Mouse (Mus musculus) intestine, embryonic 16.5 days (tissue): ENCODE measurements at regions not wholly inside any gene's neighbourhood (a gene's known extent, or its start where the extent isn't known, plus 50 kb on each side); places are given as distances from the start of the nearest gene placed in this dataset.
A peak's percentile ranks its signal among the peaks of the same experiment; 100 is the strongest.

ENCODE experiments used
- ATAC-seq: fragments of 200-750 bp; cut with Nextera tagmentation; 2 replicates; pipeline ENCODE4 v1.8.0; 2017; ENCODE audit warnings: moderate TSS enrichment, moderate library complexity
- H3K27ac ChIP-seq: fragments of 300-500 bp; sonication (generic); 2 replicates; pipeline ENCODE4 v1.5.1; 2014; ENCODE audit warnings: mild to moderate bottlenecking, low read length
- H3K27me3 ChIP-seq: fragments of 300-500 bp; sonication (generic); replicated peaks from 2 replicates; pipeline ENCODE4 v1.6.1; 2014; ENCODE audit warnings: low read length, control low read depth, mixed read lengths; ENCODE audit not compliant: control insufficient read depth, insufficient read depth
- H3K36me3 ChIP-seq: fragments of 300-500 bp; sonication (generic); 2 replicates; pipeline ENCODE4 v1.6.1; 2014; ENCODE audit warnings: low read length, control low read depth; ENCODE audit not compliant: control insufficient read depth, insufficient read depth
- H3K4me1 ChIP-seq: fragments of 300-500 bp; sonication (generic); 2 replicates; pipeline ENCODE4 v1.6.1; 2014; ENCODE audit warnings: low read length, control low read depth, mixed read lengths; ENCODE audit not compliant: control insufficient read depth, insufficient read depth
- H3K4me2 ChIP-seq: fragments of 300-500 bp; sonication (generic); 2 replicates; pipeline ENCODE4 v1.6.1; 2014; ENCODE audit warnings: low read depth, low read length, control low read depth
- H3K4me3 ChIP-seq: fragments of 300-500 bp; sonication (generic); 2 replicates; pipeline ENCODE4 v1.5.1; 2014; ENCODE audit warnings: mild to moderate bottlenecking, low read length
- H3K9ac ChIP-seq: fragments of 300-500 bp; sonication (generic); 2 replicates; pipeline ENCODE4 v1.6.1; 2014; ENCODE audit warnings: low read depth, low read length
- H3K9me3 ChIP-seq: fragments of 300-500 bp; sonication (generic); 2 replicates; pipeline ENCODE4 v1.6.1; 2016; ENCODE audit warnings: low read length, control low read depth; ENCODE audit not compliant: control insufficient read depth
- WGBS: fragments of 180-500 bp; shearing (Covaris S2); extraction: QIAGEN DNeasy Blood & Tissue Kit; methylation state at CpG from one replicate; pipeline ENCODE4 v1.1.7; 2014; 5-methylcytosine and 5-hydroxymethylcytosine counted together

DNA sequence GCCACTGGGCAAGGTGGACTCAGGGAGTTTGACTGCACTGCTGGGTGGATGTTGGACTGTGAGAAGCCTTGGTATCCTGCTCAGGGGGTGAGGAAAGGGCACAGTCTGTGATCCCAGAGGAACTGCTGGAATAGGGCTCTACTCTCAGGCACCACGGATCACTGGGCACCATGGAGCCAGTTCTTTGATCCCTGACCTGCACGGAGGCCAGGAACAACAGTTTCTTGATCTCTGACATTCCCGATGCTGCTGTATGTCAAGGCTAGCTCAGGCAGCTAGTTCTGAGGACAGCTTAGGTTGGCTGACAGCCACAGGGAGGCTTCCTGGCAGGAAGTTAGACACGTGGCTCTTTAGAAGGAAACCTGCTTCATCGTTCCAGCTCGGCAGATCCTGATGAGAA is 289.5 kb upstream of the Slit2 start:
- WGBS = 74% methylated on average over 6 of the region's 6 CpGs
- H3K4me2 ChIP-seq = no peak overlapping the region
- no peaks in the 10 kb centered on the region for H3K4me1 ChIP-seq
- no peaks in the 10 kb centered on the region for H3K36me3 ChIP-seq
- no peaks in the 10 kb centered on the region for H3K9me3 ChIP-seq
- ATAC-seq = no peak
- no peak overlapping the region for H3K9ac ChIP-seq
- no peak overlapping the region for H3K4me3 ChIP-seq
- H3K27me3 ChIP-seq = no peaks in the 10 kb centered on the region
- no peak overlapping the region for H3K27ac ChIP-seq

- Histone ChIP-seq H3K9me3 (no peaks in the 10 kb centered on the region), H3K4me2 (no peak overlapping the region), H3K4me3 (no peak overlapping the region), H3K27me3 (no peaks in the 10 kb centered on the region), H3K4me1 (no peaks in the 10 kb centered on the region), H3K27ac (no peak overlapping the region), H3K36me3 (no peaks in the 10 kb centered on the region), H3K9ac (no peak overlapping the region)
- 90% methylated on average over 3 of the region's 3 CpGs for WGBS
- no peak for ATAC-seq
Measured at GRCm38 (mm10) chr5:47693921-47694320, 289.0 kb upstream of the Slit2 start.

- no peaks in the 10 kb centered on the region for H3K9me3 ChIP-seq
- H3K27ac ChIP-seq = no peak overlapping the region
- 83% methylated on average over 3 of the region's 3 CpGs for WGBS
- H3K4me2 ChIP-seq = no peak overlapping the region
- no peaks in the 10 kb centered on the region for H3K4me1 ChIP-seq
- no peaks in the 10 kb centered on the region; the same call in 1 of the 2 replicates for H3K27me3 ChIP-seq
- no peaks in the 10 kb centered on the region for H3K36me3 ChIP-seq
- no peak overlapping the region for H3K9ac ChIP-seq
- no peak for ATAC-seq
- H3K4me3 ChIP-seq = no peak overlapping the region
Measured at GRCm38 (mm10) chr5:47694630-47695029, 288.3 kb upstream of the Slit2 start.

GRCm38 (mm10) chr5:47711553-47711952 is 271.4 kb upstream of the Slit2 start:
- no peak for ATAC-seq
- H3K27me3 ChIP-seq = no peaks in the 10 kb centered on the region

DNA sequence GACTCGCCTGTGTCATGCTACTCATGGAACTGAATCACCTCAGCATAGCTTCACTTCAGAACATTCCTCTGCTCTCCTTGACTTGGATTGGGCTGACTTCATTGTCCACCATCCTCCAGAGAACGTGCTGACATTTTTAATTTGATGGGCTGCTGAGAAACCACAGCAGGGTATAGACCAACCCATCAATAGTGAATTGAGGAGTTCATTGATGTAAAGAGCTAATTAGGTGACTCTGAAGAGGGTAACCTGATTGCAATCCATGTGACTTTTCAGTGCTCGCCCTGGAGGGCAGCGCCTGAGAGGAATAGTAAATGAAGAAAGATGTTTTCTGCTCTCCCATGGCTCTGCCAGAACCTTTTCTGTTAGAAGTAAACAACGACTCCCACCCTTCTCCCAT is 268.6 kb upstream of the Slit2 start:
- no peaks in the 10 kb centered on the region for H3K9me3 ChIP-seq
- H3K27ac ChIP-seq = no peak overlapping the region
- 68% methylated on average over 5 of the region's 5 CpGs for WGBS
- H3K4me3 ChIP-seq = no peak overlapping the region
- ATAC-seq = no peak
- H3K36me3 ChIP-seq = no peaks in the 10 kb centered on the region
- H3K4me2 ChIP-seq = no peak overlapping the region
- no peaks in the 10 kb centered on the region for H3K4me1 ChIP-seq
- H3K27me3 ChIP-seq = no peaks in the 10 kb centered on the region
- H3K9ac ChIP-seq = no peak overlapping the region

More at GRCm38 (mm10) chr5:47711553-47711952, 271.4 kb upstream of the Slit2 start:
- no peak overlapping the region for H3K4me2 ChIP-seq
- no peaks in the 10 kb centered on the region for H3K4me1 ChIP-seq
- H3K27ac ChIP-seq = no peak overlapping the region
- no peak overlapping the region for H3K9ac ChIP-seq
- H3K4me3 ChIP-seq = no peak overlapping the region
- no peaks in the 10 kb centered on the region for H3K9me3 ChIP-seq
- H3K36me3 ChIP-seq = no peaks in the 10 kb centered on the region

DNA sequence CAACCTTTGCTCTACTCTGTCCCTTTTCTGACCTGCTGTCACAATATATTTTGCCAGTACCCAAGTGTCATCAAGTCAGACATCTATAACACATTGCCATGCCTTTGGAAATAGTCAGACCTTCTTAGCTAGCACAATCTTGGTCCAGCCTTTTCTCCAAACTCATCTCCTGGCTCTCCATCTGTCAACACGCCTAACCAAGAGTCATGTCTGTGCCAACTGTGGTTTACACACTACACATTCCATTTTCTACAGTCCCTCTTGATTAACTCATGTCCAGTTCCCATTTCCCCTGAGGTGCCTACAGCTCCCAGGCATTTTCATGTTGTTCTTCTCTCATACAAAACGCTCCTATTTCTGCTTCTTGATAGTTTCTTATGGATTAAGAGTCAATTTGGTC is 258.0 kb upstream of the Slit2 start:
- Histone ChIP-seq H3K27me3 (no peaks in the 10 kb centered on the region), H3K36me3 (no peaks in the 10 kb centered on the region), H3K27ac (no peak overlapping the region), H3K4me2 (no peak overlapping the region), H3K4me1 (no peaks in the 10 kb centered on the region), H3K9ac (no peak overlapping the region), H3K4me3 (no peak overlapping the region), H3K9me3 (no peaks in the 10 kb centered on the region)
- no peak for ATAC-seq
- 79% methylated on average over 2 of the region's 2 CpGs for WGBS

DNA sequence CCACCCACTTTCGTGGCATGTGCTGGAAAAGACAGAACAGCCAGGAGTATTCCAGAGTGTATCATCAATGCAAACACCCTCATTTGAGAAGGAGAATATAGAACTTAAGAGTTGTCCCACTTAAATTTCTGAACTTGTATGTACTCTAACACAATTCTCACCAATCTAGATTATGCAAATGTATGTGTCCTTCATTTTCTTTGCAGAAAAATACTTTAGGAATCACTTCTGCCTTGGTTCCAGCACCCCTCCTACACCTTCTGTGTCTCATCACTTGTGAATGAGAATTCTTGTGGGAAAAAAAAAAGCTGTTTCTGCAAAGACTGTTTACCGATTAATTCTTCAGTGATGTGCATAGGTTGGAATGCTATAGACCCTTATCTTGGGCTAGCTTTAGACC is 240.2 kb upstream of the Slit2 start:
- no peak for ATAC-seq

GRCm38 (mm10) chr5:47745177-47745576 is 237.8 kb upstream of the Slit2 start:
- Histone ChIP-seq H3K9me3 (no peaks in the 10 kb centered on the region), H3K36me3 (no peaks in the 10 kb centered on the region), H3K4me1 (no peaks in the 10 kb centered on the region), H3K9ac (no peak overlapping the region), H3K4me2 (no peak overlapping the region), H3K27me3 (no peaks in the 10 kb centered on the region), H3K27ac (no peak overlapping the region), H3K4me3 (no peak overlapping the region)
- WGBS = 82% methylated on average over 2 of the region's 2 CpGs
- ATAC-seq = no peak

More for the DNA sequence above, 240.2 kb upstream of the Slit2 start:
- Histone ChIP-seq H3K9me3 (no peaks in the 10 kb centered on the region), H3K36me3 (no peaks in the 10 kb centered on the region), H3K4me1 (no peaks in the 10 kb centered on the region), H3K9ac (no peak overlapping the region), H3K4me3 (no peak overlapping the region), H3K27me3 (no peaks in the 10 kb centered on the region), H3K4me2 (no peak overlapping the region), H3K27ac (no peak overlapping the region)
- whole genome bisulfite sequencing = 80% methylated on average over 2 of the region's 2 CpGs

- H3K9ac ChIP-seq = no peak overlapping the region
- no peaks in the 10 kb centered on the region for H3K27me3 ChIP-seq
- H3K4me3 ChIP-seq = no peak overlapping the region
- peak; percentile 91 for ATAC-seq
- no peaks in the 10 kb centered on the region for H3K4me1 ChIP-seq
- H3K36me3 ChIP-seq = no peaks in the 10 kb centered on the region
- H3K9me3 ChIP-seq = no peaks in the 10 kb centered on the region
- 56% methylated on average over 2 of the region's 2 CpGs for WGBS
- no peak overlapping the region for H3K27ac ChIP-seq
- H3K4me2 ChIP-seq = no peak overlapping the region
Measured at GRCm38 (mm10) chr5:47751907-47752306, 231.0 kb upstream of the Slit2 start.

GRCm38 (mm10) chr5:47772642-47773353 is 210.1 kb upstream of the Slit2 start:
- Histone ChIP-seq H3K9ac (no peak overlapping the region), H3K27me3 (no peaks in the 10 kb centered on the region), H3K27ac (no peak overlapping the region), H3K4me2 (no peak overlapping the region), H3K36me3 (no peaks in the 10 kb centered on the region), H3K4me1 (no peaks in the 10 kb centered on the region), H3K9me3 (no peaks in the 10 kb centered on the region), H3K4me3 (no peak overlapping the region)
- WGBS = 56% methylated on average over 8 of the region's 8 CpGs
- no peak for ATAC-seq
